Mouse (Mus musculus) forelimb bud, embryonic 11.5 days (tissue): Measurements from ENCODE around the gene Grk1.

Experiments
- DNase-seq: peaks from one replicate; pipeline ENCODE4 v3.0.0-alpha.2; 2012; ENCODE audit warnings: low read depth, low spot score

Grk1 gene

GRCm38 (mm10) chr8:13428156-13428555 is 23.3 kb downstream of the Grk1 start:
- DNase-seq = no peak

GRCm38 (mm10) chr8:13430412-13430811 is 25.5 kb downstream of the Grk1 start:
- DNase-seq = no peak

GRCm38 (mm10) chr8:13430866-13431265 is 26.0 kb downstream of the Grk1 start:
- no peak for DNase-seq

- DNase-seq = no peak
Measured at GRCm38 (mm10) chr8:13433130-13433529, 28.2 kb downstream of the Grk1 start.

- no peak for DNase-seq
Measured at GRCm38 (mm10) chr8:13434889-13435288, 30.0 kb downstream of the Grk1 start, which contains the start of gene Tmem255b. Tmem255b (plus strand) TSS chr8:13435189.

GRCm38 (mm10) chr8:13436052-13436451 is 31.2 kb downstream of the Grk1 start:
- DNase-seq = no peak

- DNase-seq = no peak
Measured at GRCm38 (mm10) chr8:13437531-13437930, 32.6 kb downstream of the Grk1 start.

GRCm38 (mm10) chr8:13442152-13442551 is 37.3 kb downstream of the Grk1 start:
- no peak for DNase-seq

- no peak for DNase-seq
Measured at GRCm38 (mm10) chr8:13446456-13446855, 41.6 kb downstream of the Grk1 start.

GRCm38 (mm10) chr8:13448145-13448544 is 43.3 kb downstream of the Grk1 start:
- DNase-seq = peak; percentile 73

- no peak for DNase-seq
Measured at GRCm38 (mm10) chr8:13451747-13452277, 46.9 kb downstream of the Grk1 start.

- no peak for DNase-seq
Measured at GRCm38 (mm10) chr8:13454341-13455113, 49.6 kb downstream of the Grk1 start.

- peak; percentile 34 for DNase-seq
Measured at GRCm38 (mm10) chr8:13455295-13455694, 50.4 kb downstream of the Grk1 start.

- DNase-seq = no peak
Measured at GRCm38 (mm10) chr8:13459431-13459830, 54.5 kb downstream of the Grk1 start.

GRCm38 (mm10) chr8:13461085-13461765 is 56.3 kb downstream of the Grk1 start:
- no peak for DNase-seq

GRCm38 (mm10) chr8:13461843-13462242 is 57.0 kb downstream of the Grk1 start:
- peak; percentile 54 for DNase-seq

GRCm38 (mm10) chr8:13462392-13462791 is 57.5 kb downstream of the Grk1 start:
- no peak for DNase-seq

- DNase-seq = no peak
Measured at GRCm38 (mm10) chr8:13465324-13465723, 60.4 kb downstream of the Grk1 start.

GRCm38 (mm10) chr8:13466989-13467388 is 62.1 kb downstream of the Grk1 start:
- DNase-seq = no peak

- DNase-seq = no peak
Measured at GRCm38 (mm10) chr8:13468737-13469136, 63.9 kb downstream of the Grk1 start.

- no peak for DNase-seq
Measured at GRCm38 (mm10) chr8:13471484-13471883, 66.6 kb downstream of the Grk1 start.
